Mouse (Mus musculus): Measurements from ENCODE around the gene Jade3.

- no peak for TF ChIP-seq GATA1 (IDR thresholded peaks at IDR 0.05; ENCODE audit: borderline replicate concordance, low read length)
- TF ChIP-seq FLI1 (IDR thresholded peaks at IDR 0.05; ENCODE audit: low read length): no peak
Measured at GRCm38 (mm10) chrX:20404068-20404467, 21.4 kb upstream of the Jade3 start.
